Mouse (Mus musculus) G1E (cell line): ENCODE results near the gene Zdhhc22.

Experiments
- CTCF ChIP-seq: IDR thresholded peaks from 2 replicates; pipeline ENCODE4 v1.5.1; 2012; ENCODE audit warnings: low read depth, low read length, inconsistent platforms, mixed read lengths
- GATA1 ChIP-seq: IDR thresholded peaks from 2 replicates; pipeline ENCODE4 v1.6.1; 2012; ENCODE audit warnings: borderline replicate concordance, low read length, inconsistent platforms, mixed read lengths
- GATA2 ChIP-seq: IDR thresholded peaks from 2 replicates; pipeline ENCODE4 v1.6.1; 2012; ENCODE audit warnings: low read depth, low read length, inconsistent platforms, borderline replicate concordance
- POLR2AphosphoS5 ChIP-seq: IDR thresholded peaks from 2 replicates; pipeline ENCODE4 v1.6.1; 2012; ENCODE audit warnings: low read depth, low read length, inconsistent platforms; ENCODE audit not compliant: insufficient replicate concordance
- TAL1 ChIP-seq: conservative IDR thresholded peaks from 2 replicates; pipeline ENCODE4 v1.6.1; 2012; ENCODE audit warnings: low read depth, low read length, inconsistent platforms, mixed read lengths

- no peak for TF ChIP-seq GATA1
- no peak for TF ChIP-seq CTCF
- no peak for TF ChIP-seq TAL1
- no peak for TF ChIP-seq POLR2AphosphoS5
- TF ChIP-seq GATA2 = no peak
Observed at GRCm38 (mm10) chr12:86932575-86932952, 57.7 kb downstream of the Zdhhc22 start.
